Mouse (Mus musculus): ENCODE measurements around the gene Adcy3.

The Adcy3 gene

GRCm38 (mm10) chr12:4132941-4133846, at the start of gene Adcy3:
TSS of gene Adcy3 (plus strand) at chr12:4133103.
- DNase-seq, result peak; percentile 81

GRCm38 (mm10) chr12:4083441-4083840, 49.5 kb upstream of the Adcy3 start:
- no peak for DNase-seq

- peak; percentile 81 for DNase-seq
These were observed 25.5 kb upstream of the Adcy3 start for GRCm38 (mm10) chr12:4107383-4107782.

- DNase-seq, result no peak
These were observed 16.8 kb upstream of the Adcy3 start for GRCm38 (mm10) chr12:4116132-4116531.

- DNase-seq, result no peak
These were observed 15.8 kb upstream of the Adcy3 start for GRCm38 (mm10) chr12:4117136-4117535.

GRCm38 (mm10) chr12:4117579-4117978, 15.3 kb upstream of the Adcy3 start:
- peak; percentile 66 for DNase-seq

GRCm38 (mm10) chr12:4127346-4127745, 5.6 kb upstream of the Adcy3 start:
- DNase-seq, result no peak

GRCm38 (mm10) chr12:4133847-4134212, 927 bp downstream of the Adcy3 start:
- DNase-seq, result no peak

- DNase-seq, result no peak
These were observed 10.3 kb downstream of the Adcy3 start for GRCm38 (mm10) chr12:4143179-4143578.

GRCm38 (mm10) chr12:4150936-4151335, 18.0 kb downstream of the Adcy3 start:
- DNase-seq, result no peak

- no peak for DNase-seq
These were observed 19.1 kb downstream of the Adcy3 start for GRCm38 (mm10) chr12:4151969-4152368.

- no peak for DNase-seq
These were observed 24.6 kb downstream of the Adcy3 start for GRCm38 (mm10) chr12:4157466-4157865.

- DNase-seq, result no peak
These were observed 25.3 kb downstream of the Adcy3 start for GRCm38 (mm10) chr12:4158179-4158578.

GRCm38 (mm10) chr12:4158868-4159632, 26.1 kb downstream of the Adcy3 start:
- DNase-seq, result no peak

GRCm38 (mm10) chr12:4160322-4160721, 27.4 kb downstream of the Adcy3 start:
- DNase-seq, result peak; percentile 38

- no peak for DNase-seq
These were observed 30.0 kb downstream of the Adcy3 start for GRCm38 (mm10) chr12:4162886-4163285.

GRCm38 (mm10) chr12:4166970-4167369, 34.1 kb downstream of the Adcy3 start:
- DNase-seq, result no peak

- DNase-seq, result no peak
These were observed 36.2 kb downstream of the Adcy3 start for GRCm38 (mm10) chr12:4169058-4169457.

GRCm38 (mm10) chr12:4169622-4170021, 36.7 kb downstream of the Adcy3 start:
- DNase-seq, result no peak

- no peak for DNase-seq
These were observed 40.3 kb downstream of the Adcy3 start for GRCm38 (mm10) chr12:4173108-4173790.

GRCm38 (mm10) chr12:4178839-4179238, 45.9 kb downstream of the Adcy3 start:
- DNase-seq, result no peak

- no peak for DNase-seq
These were observed 46.8 kb downstream of the Adcy3 start for GRCm38 (mm10) chr12:4179671-4180233.

GRCm38 (mm10) chr12:4180507-4180906, 47.6 kb downstream of the Adcy3 start:
- no peak for DNase-seq
